Mouse (Mus musculus): ENCODE measurements around the gene Iffo1.

DNA sequence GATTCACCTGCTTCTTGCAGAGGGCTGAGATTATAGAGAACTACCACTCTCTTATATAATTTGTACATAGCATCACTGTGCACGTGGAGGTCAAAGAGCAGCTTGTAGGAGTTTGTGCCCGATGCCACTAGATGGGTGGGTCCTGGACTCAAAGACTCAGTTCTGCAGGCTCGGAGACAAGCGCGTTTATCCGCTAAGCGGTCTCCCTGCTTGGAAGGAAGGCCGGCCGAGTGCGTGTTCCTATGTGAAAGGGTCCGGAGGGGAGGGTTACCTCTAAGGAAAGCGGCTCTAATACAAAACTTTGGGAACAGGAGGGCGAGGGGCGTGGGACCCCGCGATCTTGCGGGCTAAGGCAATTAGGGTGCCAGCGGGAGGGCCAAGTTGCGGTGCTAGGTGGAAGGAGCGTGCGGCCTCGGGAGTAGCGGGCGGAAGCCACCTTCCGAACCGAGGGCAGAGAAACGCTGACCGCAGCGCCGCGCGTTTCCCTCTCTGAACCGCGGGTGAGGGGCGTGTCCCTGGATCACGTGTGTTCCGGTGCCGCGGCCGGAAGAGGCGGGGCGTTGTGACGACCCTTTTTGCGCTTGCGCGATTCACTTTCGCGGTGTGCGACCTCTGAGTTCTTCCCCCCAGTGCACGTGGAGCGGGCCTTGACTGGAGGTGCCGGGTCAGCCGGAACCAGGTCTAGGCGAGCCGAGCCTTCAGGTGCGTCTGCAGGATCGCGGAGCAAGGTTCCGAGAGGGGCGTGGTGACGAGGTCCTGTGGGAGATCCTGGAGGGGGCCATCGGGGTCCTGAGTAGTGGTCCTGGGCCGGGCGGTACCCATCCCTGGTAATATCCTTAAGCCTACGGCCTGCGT, 13.5 kb upstream of the Iffo1 start, which contains the start of gene Nop2:
- peak; percentile 99 for TF ChIP-seq POLR2A (IDR thresholded peaks at IDR 0.05; ENCODE audit: control insufficient read depth, low read depth, low read length)
- TF ChIP-seq CTCF (IDR thresholded peaks at IDR 0.05; ENCODE audit: control insufficient read depth, insufficient read depth, insufficient replicate concordance, low read depth, low read length) = no peak

Data from testis, adult 2 months (tissue).